Mouse (Mus musculus) brain, embryonic 14.5 days (tissue): ENCODE results near the gene Ykt6. TPM values are rescaled to one million over a fixed set of nuclear protein-coding genes. Genes with fewer than 3 reads are reported as not detected.

Source experiments
- DNase-seq: peaks from one replicate; pipeline ENCODE4 v3.0.0-alpha.2; 2011; ENCODE audit warnings: low read depth
- CTCF ChIP-seq: fragments of 200-500 bp; IDR thresholded peaks from 2 replicates; pipeline ENCODE4 v1.5.1; 2012; ENCODE audit warnings: inconsistent platforms, mild to moderate bottlenecking, moderate library complexity, borderline replicate concordance; ENCODE audit not compliant: insufficient read depth, insufficient read length; ENCODE audit errors: extremely low read depth
- POLR2A ChIP-seq: fragments of 200-500 bp; IDR thresholded peaks from 2 replicates; pipeline ENCODE4 v1.6.1; 2012; ENCODE audit warnings: mild to moderate bottlenecking, inconsistent platforms, borderline replicate concordance; ENCODE audit not compliant: poor library complexity, insufficient read depth, insufficient read length, severe bottlenecking; ENCODE audit errors: extremely low read depth
- polyA plus RNA-seq: library from polyadenylated mRNA; depleted of rRNA; stranded (reverse); fragments of >200 nt; gene quantifications from 2 replicates; pipeline ENCODE4 v1.2.3, GENCODE M21; 2012

Ykt6 gene
- polyA plus RNA-seq, 1 experiment: 106 TPM

DNA sequence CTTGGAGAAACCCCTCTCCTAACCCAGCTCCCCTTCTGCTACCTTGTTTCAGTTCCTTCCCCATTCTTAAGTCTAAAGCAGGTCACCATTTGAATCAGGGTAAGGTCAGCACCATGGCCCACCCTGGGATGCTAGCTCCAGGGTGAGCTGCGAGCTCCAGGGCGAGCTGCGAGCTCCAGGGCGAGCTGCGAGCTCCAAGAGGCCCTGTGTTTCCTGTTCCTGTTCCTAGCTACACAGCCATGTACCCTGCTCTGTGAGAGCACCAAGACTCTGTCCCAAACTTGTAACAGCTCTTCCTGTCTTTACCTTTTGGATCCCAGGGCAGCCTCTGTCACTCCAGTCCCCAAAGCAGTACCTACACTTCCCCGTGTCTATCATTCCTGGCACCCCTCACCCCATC is 18.6 kb downstream of the Ykt6 start:
- TF ChIP-seq CTCF (no peak), POLR2A (no peak)

DNA sequence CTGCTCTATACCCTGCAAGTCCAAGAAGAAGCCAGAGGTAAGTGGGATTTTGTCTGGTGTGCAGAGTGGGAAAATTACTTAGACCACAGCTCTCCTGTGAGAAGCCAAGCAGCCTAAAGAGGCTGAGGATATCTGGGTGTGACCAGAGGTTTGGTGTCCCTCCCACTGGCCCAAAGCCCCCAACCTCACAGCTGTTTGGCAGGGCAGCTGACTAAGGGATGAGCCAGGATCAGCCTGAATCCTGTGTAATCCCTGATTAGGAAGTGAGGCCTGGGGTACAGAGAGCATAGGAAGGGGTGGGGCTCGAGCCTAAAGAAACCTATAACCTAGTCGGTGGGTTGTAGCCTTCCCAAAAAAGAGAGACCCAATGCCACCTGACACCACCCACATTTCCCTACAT is 19.6 kb downstream of the Ykt6 start:
- TF ChIP-seq POLR2A (no peak), CTCF (no peak)
- DNase-seq: no peak

More for the DNA sequence above, 18.6 kb downstream of the Ykt6 start:
- DNase-seq: no peak

DNA sequence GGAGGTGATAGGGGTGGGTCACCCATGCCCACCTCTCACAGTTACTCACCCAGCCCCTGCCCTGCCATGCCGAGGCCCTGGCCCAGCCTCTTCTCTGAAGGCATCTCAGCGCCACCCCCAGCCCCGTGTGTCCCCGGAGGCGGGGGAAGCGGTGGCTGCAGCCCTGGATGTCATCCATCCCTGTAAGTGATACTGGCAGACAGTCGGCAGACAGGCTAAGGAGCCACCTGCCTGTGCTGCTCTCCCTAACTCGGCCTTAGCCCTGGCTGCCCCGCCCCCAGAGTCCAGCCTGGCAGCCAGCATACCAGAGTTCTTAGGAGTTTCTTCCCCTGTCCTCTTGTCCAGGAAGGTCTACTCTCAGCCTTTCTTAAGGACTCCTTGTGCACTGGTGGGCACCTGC is 20.6 kb downstream of the Ykt6 start:
- no peak for TF ChIP-seq CTCF
- no peak for TF ChIP-seq POLR2A
- DNase-seq: no peak

GRCm38 (mm10) chr11:5979088-5979487 is 23.6 kb downstream of the Ykt6 start:
- no peak for DNase-seq
- TF ChIP-seq CTCF (no peak), POLR2A (no peak)

DNA sequence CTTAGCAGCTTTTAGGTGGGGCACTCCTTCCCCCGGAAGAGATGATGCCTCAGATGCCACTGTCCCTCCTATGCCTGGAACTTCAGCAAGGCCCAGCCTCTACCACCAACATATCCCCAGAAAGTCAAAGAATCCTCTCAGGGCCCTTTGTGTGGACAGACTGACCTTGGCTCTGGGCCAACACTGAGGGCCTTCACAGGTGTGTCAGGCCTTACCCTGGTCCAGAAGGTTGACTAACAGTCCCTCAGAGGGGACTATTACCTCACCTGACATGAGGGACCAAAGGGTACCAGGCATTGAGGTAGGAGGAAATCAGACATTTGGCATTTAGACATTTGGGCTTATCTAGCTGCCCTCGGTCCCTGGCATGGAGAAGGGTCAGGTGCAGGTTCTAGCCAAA is 24.6 kb downstream of the Ykt6 start:
- no peak for DNase-seq
- TF ChIP-seq POLR2A (no peak), CTCF (no peak)

DNA sequence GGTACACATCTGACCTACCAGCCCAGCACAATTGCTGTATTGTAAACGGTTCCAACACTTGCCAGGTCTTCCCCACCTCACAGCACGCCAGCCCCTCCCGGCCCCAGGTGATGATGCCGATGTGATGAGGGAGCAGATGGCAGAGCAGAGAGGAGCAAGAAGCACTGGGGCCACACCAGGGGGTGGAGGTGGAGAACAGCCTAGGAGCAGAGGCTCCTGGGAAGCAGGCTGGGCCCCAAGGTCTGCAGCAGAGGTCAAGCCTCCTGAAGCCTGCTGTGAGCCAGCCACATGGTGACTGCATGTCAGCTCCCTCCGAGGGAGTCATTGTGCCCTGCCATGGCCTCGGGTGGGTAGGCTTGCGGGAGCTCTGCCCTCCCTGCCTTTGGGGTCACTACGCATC is 25.1 kb downstream of the Ykt6 start:
- TF ChIP-seq CTCF (no peak), POLR2A (no peak)
- DNase-seq: no peak

- no peak for DNase-seq
- TF ChIP-seq POLR2A: no peak
- no peak for TF ChIP-seq CTCF
Observed at GRCm38 (mm10) chr11:5981323-5981722, 25.8 kb downstream of the Ykt6 start.

GRCm38 (mm10) chr11:5983629-5984028 is 28.1 kb downstream of the Ykt6 start:
- DNase-seq: no peak
- TF ChIP-seq POLR2A (no peak), CTCF (no peak)

- DNase-seq: no peak
- no peak for TF ChIP-seq POLR2A
- no peak for TF ChIP-seq CTCF
Observed at GRCm38 (mm10) chr11:5988126-5988525, 32.6 kb downstream of the Ykt6 start.

- TF ChIP-seq POLR2A (no peak), CTCF (no peak)
- DNase-seq: no peak
Observed at GRCm38 (mm10) chr11:5989954-5990593, 34.6 kb downstream of the Ykt6 start.

DNA sequence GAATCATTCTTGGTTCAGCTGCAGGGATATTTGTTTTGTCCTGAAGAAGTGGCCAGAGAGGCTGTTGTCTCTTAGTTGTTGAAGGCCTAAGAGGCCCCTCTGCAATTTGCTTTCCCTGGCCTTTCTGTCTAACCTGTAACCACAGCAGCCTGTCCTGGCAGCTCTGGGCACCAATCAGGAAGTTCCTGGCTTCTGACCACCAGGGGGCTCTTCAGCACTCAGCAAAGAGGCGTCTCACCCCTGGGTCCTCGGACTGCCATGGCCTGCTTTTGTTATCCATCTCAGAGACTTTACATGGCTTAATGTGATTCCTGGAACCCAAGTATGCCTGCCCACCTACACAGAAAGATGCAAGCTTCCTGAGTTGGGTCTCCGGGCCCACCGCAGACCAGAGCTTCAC is 35.4 kb downstream of the Ykt6 start:
- TF ChIP-seq CTCF (peak; percentile 81), POLR2A (no peak)
- peak; percentile 77 for DNase-seq

- no peak for DNase-seq
- no peak for TF ChIP-seq CTCF
- no peak for TF ChIP-seq POLR2A
Observed at GRCm38 (mm10) chr11:5994212-5994611, 38.7 kb downstream of the Ykt6 start.

DNA sequence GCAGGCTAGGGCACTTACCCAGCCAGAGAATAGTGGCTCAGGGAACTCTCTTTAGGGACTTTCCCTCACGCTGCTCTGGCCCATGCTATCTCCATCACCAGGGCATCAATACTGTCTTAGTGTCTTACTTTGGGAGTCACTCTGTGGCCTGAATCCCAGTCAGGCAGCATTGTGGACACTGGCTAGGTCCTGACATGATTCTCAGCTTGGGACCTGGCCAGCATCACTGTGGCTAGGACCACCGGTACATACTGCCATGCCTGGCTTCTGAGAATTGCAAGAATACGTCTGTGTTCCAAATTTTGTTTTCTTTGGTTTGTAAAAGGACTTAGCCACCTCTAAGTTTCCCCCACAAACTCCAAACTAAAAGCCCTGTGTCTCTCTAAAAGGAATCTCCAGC is 39.4 kb downstream of the Ykt6 start:
- TF ChIP-seq CTCF: no peak
- TF ChIP-seq POLR2A: no peak
- DNase-seq: no peak

DNA sequence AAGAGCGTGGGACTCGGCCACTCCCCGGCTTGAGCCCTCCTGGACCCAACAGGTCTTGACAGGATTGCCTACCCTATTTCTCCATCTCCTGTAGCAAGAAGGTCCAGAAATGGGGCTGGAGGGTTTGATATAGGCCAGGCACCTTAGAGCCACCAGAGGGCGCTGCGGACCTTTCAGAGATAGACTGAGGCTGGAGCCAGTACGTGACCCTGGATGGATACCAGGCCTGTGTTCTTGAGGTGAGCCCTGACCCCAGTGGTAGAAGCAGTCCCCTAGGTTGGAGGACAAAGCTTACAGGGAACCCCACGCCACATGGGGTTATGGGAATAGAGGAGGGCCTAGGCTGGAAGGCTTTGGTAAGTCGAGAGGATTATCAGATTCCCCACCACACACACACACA is 40.5 kb downstream of the Ykt6 start:
- peak; percentile 86 for DNase-seq
- TF ChIP-seq CTCF (peak; percentile 96), POLR2A (no peak)
